Mouse (Mus musculus): ENCODE data around the gene Gm10282.

DNA sequence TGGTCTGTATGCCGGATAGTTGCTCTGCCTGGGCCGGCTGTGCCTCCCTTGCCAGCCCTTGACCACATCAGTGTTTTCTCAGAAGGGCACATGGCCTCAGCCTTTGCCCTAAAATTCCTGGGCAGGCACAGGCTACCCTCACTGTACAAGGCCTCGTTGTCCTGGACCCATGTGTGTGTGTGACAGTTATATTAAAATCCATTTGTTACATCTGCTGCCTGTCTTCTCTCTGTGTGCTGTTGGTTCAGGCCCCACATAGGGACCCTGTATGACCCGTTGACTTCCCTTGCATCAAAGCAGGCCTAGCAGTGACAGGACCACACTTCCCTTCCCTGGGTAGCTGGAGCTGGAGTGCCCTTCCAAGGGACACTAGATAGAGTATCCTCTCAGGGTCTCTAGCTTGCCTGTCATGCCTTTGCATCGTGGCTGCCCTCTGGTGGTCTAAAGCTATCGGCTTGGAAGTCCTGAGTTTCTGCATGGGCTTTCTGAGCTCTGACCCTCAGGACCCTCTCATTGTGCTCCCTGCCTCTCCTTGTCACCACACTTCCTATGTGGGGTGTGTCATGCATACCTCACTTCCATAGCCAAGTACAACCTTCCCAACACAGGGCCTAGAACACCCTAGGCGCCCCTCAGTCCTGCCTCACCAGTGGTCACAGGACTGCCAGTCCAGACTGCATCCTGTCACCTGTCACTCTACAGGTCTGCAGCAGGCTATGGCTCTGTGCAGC, 47.7 kb downstream of the Gm10282 start:
- TF ChIP-seq CTCF (IDR thresholded peaks at IDR 0.05; ENCODE audit: low read depth), result peak; percentile 76
- TF ChIP-seq EP300 (optimal IDR thresholded peaks at IDR 0.05), result no peak

All from stomach, postnatal 0 days (tissue).